Mouse (Mus musculus) stomach, postnatal 0 days (tissue): Measurements from ENCODE around the gene Dohh.

Source experiments
- CTCF ChIP-seq: IDR thresholded peaks from 2 replicates; pipeline ENCODE4 v1.5.1; 2016; ENCODE audit warnings: antibody characterized with exemption, low read depth, mild to moderate bottlenecking, moderate library complexity
- EP300 ChIP-seq: optimal IDR thresholded peaks from 2 replicates; pipeline ENCODE3; 2016; ENCODE audit warnings: antibody characterized with exemption

DNA sequence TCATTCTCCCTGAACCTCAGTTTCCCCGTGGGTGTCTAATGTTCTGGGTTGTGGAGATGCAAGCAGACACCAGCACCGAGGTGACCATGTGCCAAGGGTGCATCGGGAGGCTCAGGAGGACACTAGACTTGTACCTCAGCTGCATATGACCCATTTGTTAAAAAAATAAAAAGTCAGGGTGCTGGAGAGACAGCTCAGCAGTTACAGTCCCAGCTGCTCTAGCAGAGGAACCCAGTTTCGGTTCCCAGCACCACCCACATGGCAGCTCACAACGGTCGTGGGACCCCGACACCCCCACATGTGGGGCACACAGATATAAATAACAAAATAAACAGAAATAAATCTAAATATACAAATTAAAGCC is 44.3 kb downstream of the Dohh start:
- TF ChIP-seq EP300 (no peak), CTCF (no peak)
